Mouse (Mus musculus) thymus, adult 2 months (tissue): ENCODE data around the gene Gnl1.

Experiments used
- CTCF ChIP-seq: fragments of 200-500 bp; IDR thresholded peaks from 2 replicates; pipeline ENCODE4 v1.5.1; 2012; ENCODE audit warnings: mild to moderate bottlenecking, control low read depth, low read length, moderate library complexity, borderline replicate concordance; ENCODE audit not compliant: control insufficient read depth, poor library complexity, insufficient read depth; ENCODE audit errors: extremely low read depth
- POLR2A ChIP-seq: fragments of 200-500 bp; IDR thresholded peaks from 2 replicates; pipeline ENCODE4 v1.6.1; 2012; ENCODE audit warnings: mild to moderate bottlenecking, low read length, control low read depth, moderate library complexity; ENCODE audit not compliant: control insufficient read depth, poor library complexity, insufficient read depth; ENCODE audit errors: extremely low read depth

GRCm38 (mm10) chr17:36021309-36021708 lies 41.7 kb downstream of the Gnl1 start:
- TF ChIP-seq POLR2A (no peak), CTCF (no peak)
